Mouse (Mus musculus) forebrain, postnatal 0 days (tissue): ENCODE measurements around the gene Cfap61. TPM values are rescaled to one million over a fixed set of nuclear protein-coding genes. Genes with fewer than 3 reads are reported as not detected.

Source experiments
- ATAC-seq: fragments of 200-750 bp; cut with Nextera tagmentation; 2 replicates; pipeline ENCODE4 v1.8.0; 2017; ENCODE audit warnings: mild to moderate bottlenecking, moderate library complexity
- DNase-seq: peaks from one replicate; pipeline ENCODE4 v3.0.0-alpha.2; 2015
- H3K27ac ChIP-seq: fragments of 300-500 bp; sonication (generic); 2 replicates; pipeline ENCODE4 v1.5.1; 2014; ENCODE audit warnings: low read depth, mild to moderate bottlenecking, antibody characterized with exemption, low read length, moderate library complexity, mixed read lengths
- H3K27me3 ChIP-seq: fragments of 300-500 bp; sonication (generic); 2 replicates; pipeline ENCODE4 v1.6.1; 2014; ENCODE audit warnings: mild to moderate bottlenecking, low read length, mixed read lengths; ENCODE audit not compliant: insufficient read depth
- H3K36me3 ChIP-seq: fragments of 300-500 bp; sonication (generic); 2 replicates; pipeline ENCODE4 v1.6.1; 2014; ENCODE audit warnings: mild to moderate bottlenecking, moderate library complexity; ENCODE audit not compliant: insufficient read depth
- H3K4me1 ChIP-seq: fragments of 300-500 bp; sonication (generic); 2 replicates; pipeline ENCODE4 v1.6.1; 2014; ENCODE audit warnings: antibody characterized with exemption; ENCODE audit not compliant: insufficient read depth
- H3K4me2 ChIP-seq: fragments of 300-500 bp; sonication (generic); 2 replicates; pipeline ENCODE4 v1.6.1; 2014; ENCODE audit warnings: low read depth, mild to moderate bottlenecking, moderate library complexity
- H3K4me3 ChIP-seq: fragments of 300-500 bp; sonication (generic); 2 replicates; pipeline ENCODE4 v1.5.1; 2014; ENCODE audit warnings: low read depth, low read length, mixed read lengths
- H3K9ac ChIP-seq: fragments of 300-500 bp; sonication (generic); 2 replicates; pipeline ENCODE4 v1.6.1; 2014; ENCODE audit warnings: mild to moderate bottlenecking
- H3K9me3 ChIP-seq: fragments of 300-500 bp; sonication (generic); 2 replicates; pipeline ENCODE4 v1.6.1; 2016; ENCODE audit warnings: low read length
- CTCF ChIP-seq: sonication (generic); IDR thresholded peaks from 2 replicates; pipeline ENCODE4 v1.5.1; 2016; ENCODE audit warnings: antibody characterized with exemption, control low read depth, low read depth
- WGBS: fragments of 180-500 bp; shearing (Covaris S2); extraction: QIAGEN DNeasy Blood & Tissue Kit; methylation state at CpG from one replicate; pipeline ENCODE4 v1.1.7; 2014; 5-methylcytosine and 5-hydroxymethylcytosine counted together
- polyA plus RNA-seq: library from polyadenylated mRNA; unstranded; fragments of >200 nt; fragmentation: Nextera tagmentation; extraction: Ambion mirVana; gene quantifications from 2 replicates; pipeline ENCODE4 v1.2.1, GENCODE M21; 2015
- total RNA-seq: library from RNA; depleted of rRNA; stranded (reverse); fragments of >200 nt; gene quantifications from 2 replicates; pipeline ENCODE4 v1.2.3, GENCODE M21; 2014; rRNA removed

Gene Cfap61
- total RNA-seq (2.5 and 7.4 TPM in 2 replicates), polyA plus RNA-seq (2.3 and 3.9 TPM in 2 replicates)

- Histone ChIP-seq H3K9ac (peak within 1 kb of the TSS; percentile 57), H3K4me1 (peaks cover 7% of the 10 kb centered on the region; the same call in 1 of the 2 replicates), H3K36me3 (peaks cover 28% of the 10 kb centered on the region), H3K9me3 (no peaks in the 10 kb centered on the region), H3K4me2 (peak within 1 kb of the TSS; percentile 78), H3K27ac (no peak within 1 kb of the TSS), H3K27me3 (no peaks in the 10 kb centered on the region; the same call in 1 of the 2 replicates), H3K4me3 (peak within 1 kb of the TSS; percentile 83)
- TF ChIP-seq CTCF = no peak
- 3% methylated on average over 61 of the region's 61 CpGs for WGBS
- ATAC-seq (peak; percentile 100), DNase-seq (peak; percentile 97)
Measured at GRCm38 (mm10) chr2:145934339-145935231, at the start of gene Cfap61, which contains the start of gene Crnkl1. Cfap61 (plus strand) TSS chr2:145934784. Crnkl1 (minus strand) TSS chr2:145935014.

- Histone ChIP-seq H3K27ac (no peak overlapping the region), H3K4me1 (no peaks in the 10 kb centered on the region), H3K9ac (no peak overlapping the region), H3K27me3 (no peaks in the 10 kb centered on the region), H3K9me3 (no peaks in the 10 kb centered on the region), H3K36me3 (no peaks in the 10 kb centered on the region), H3K4me3 (no peak overlapping the region), H3K4me2 (no peak overlapping the region)
- 71% methylated on average over 14 of the region's 14 CpGs for WGBS
- TF ChIP-seq CTCF = no peak
- DNase-seq (no peak), ATAC-seq (no peak)
Measured at GRCm38 (mm10) chr2:145884913-145885785, 49.4 kb upstream of the Cfap61 start.

GRCm38 (mm10) chr2:145887937-145888765, 46.4 kb upstream of the Cfap61 start:
- H3K27ac ChIP-seq = no peak overlapping the region
- TF ChIP-seq CTCF = peak; percentile 62
- no peak for DNase-seq

GRCm38 (mm10) chr2:145888766-145889480, 45.7 kb upstream of the Cfap61 start:
- Histone ChIP-seq H3K36me3 (no peaks in the 10 kb centered on the region), H3K27ac (no peak overlapping the region), H3K9me3 (no peaks in the 10 kb centered on the region), H3K4me2 (no peak overlapping the region), H3K9ac (no peak overlapping the region), H3K27me3 (no peaks in the 10 kb centered on the region), H3K4me1 (no peaks in the 10 kb centered on the region), H3K4me3 (no peak overlapping the region)
- DNase-seq (peak; percentile 50), ATAC-seq (peak; percentile 53)
- 50% methylated on average over 6 of the region's 6 CpGs for WGBS
- TF ChIP-seq CTCF = no peak

More at GRCm38 (mm10) chr2:145887937-145888765, 46.4 kb upstream of the Cfap61 start:
- no peak overlapping the region for H3K4me3 ChIP-seq
- ATAC-seq = peak; percentile 65; the same call in 1 of the 2 replicates
- H3K4me2 ChIP-seq = no peak overlapping the region
- no peaks in the 10 kb centered on the region for H3K4me1 ChIP-seq
- 71% methylated on average over 14 of the region's 14 CpGs for WGBS
- H3K9me3 ChIP-seq = no peaks in the 10 kb centered on the region
- no peaks in the 10 kb centered on the region for H3K36me3 ChIP-seq
- H3K27me3 ChIP-seq = no peaks in the 10 kb centered on the region
- no peak overlapping the region for H3K9ac ChIP-seq

GRCm38 (mm10) chr2:145890571-145890970, 44.0 kb upstream of the Cfap61 start:
- ATAC-seq = 0 out of 2 replicates have a peak, but pooled peaks have one; percentile 8
- 68% methylated on average over 2 of the region's 2 CpGs for whole genome bisulfite sequencing
- Histone ChIP-seq H3K9ac (no peak overlapping the region), H3K27me3 (no peaks in the 10 kb centered on the region), H3K4me1 (no peaks in the 10 kb centered on the region), H3K27ac (no peak overlapping the region), H3K4me2 (no peak overlapping the region), H3K9me3 (no peaks in the 10 kb centered on the region), H3K4me3 (no peak overlapping the region), H3K36me3 (no peaks in the 10 kb centered on the region)
- TF ChIP-seq CTCF = no peak
- no peak for DNase-seq
